Mouse (Mus musculus) induced T-regulatory cell, adult 2 months (primary cell): ENCODE results near the gene Bpifa1.
"Not testable (repeated sequence)": the region's sequence is repeated elsewhere in the genome, so short reads cannot be mapped to it uniquely, and the experiment has no call there.

ENCODE experiments used
- DNase-seq: peaks from one replicate; pipeline ENCODE4 v3.0.0-alpha.2; 2012; ENCODE audit warnings: low read depth

Bpifa1 gene

DNA sequence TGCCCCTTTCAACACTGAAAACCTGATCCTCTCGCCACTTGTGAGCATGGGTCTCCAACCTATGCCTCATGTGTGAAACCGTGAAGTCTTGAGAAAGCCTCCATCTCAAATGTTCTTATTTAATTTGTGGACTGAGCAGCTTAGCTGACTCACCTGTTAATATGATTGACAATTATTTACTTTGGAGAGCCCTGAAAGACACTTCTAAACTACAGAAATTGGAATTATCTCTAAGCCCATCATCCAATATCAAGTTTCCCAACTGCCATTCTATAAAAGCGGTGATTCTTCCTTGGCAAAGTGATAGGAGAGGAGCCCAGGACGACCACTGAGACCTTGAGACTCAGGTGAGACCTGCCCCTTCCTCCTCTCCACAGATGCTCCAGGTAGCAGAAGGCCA, at the start of gene Bpifa1:
Gene Bpifa1 (plus strand): TSS at position 301 of the 400 bp plus-strand sequence.
- no peak for DNase-seq

DNA sequence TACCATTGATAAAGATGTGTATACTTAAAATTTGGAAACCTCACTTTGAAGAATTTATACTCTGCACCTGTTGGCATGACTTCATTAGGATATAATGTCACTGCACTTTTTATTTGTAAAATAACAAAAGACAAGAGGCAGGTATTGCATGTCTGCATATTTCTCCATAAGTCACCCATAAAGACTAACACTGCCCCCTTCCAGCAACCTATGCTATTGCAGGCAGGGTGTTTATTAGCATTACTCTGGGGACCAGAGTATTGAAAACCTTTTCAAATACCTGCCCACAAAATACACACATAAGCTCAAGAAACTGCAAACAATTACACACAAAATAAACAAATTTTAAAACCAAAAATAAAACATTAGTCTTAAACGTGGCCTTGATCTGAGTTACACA, 44.9 kb upstream of the Bpifa1 start:
- DNase-seq = peak; percentile 1

GRCm38 (mm10) chr2:154117381-154117780, 25.3 kb upstream of the Bpifa1 start:
- DNase-seq = no peak

DNA sequence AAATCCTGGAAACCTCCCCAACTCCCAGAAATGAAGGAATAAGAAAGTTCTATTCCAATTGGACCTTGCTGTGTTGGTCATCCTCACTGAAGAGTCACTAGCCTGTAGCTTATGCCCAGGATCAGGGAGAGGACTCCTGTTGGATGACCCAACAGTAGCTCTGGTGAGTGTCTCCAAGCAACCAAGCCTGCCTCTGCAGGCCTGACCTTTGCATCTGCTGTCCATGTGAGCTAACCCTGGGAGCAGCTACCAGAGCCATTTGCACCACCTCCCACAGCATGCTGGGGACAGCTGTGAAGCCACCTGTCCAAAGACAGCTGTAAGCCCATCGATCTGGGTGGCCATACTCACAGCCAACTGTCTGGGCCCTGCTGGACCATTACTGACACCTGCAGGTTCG, 12.6 kb upstream of the Bpifa1 start, which contains the start of gene Bpifa3:
Gene Bpifa3 (plus strand): TSS at position 217 of the 400 bp plus-strand sequence.
- no peak for DNase-seq

GRCm38 (mm10) chr2:154143735-154144134, 1.1 kb downstream of the Bpifa1 start:
- no peak for DNase-seq

- no peak for DNase-seq
Measured at GRCm38 (mm10) chr2:154147496-154147895, 4.8 kb downstream of the Bpifa1 start.

- DNase-seq = peak; percentile 34
Measured at GRCm38 (mm10) chr2:154158433-154158832, 15.8 kb downstream of the Bpifa1 start.

- no peak for DNase-seq
Measured at GRCm38 (mm10) chr2:154162307-154162706, 19.6 kb downstream of the Bpifa1 start, which contains the start of gene Bpifa5. Gene Bpifa5, plus strand, starts transcription at chr2:154162607.

DNA sequence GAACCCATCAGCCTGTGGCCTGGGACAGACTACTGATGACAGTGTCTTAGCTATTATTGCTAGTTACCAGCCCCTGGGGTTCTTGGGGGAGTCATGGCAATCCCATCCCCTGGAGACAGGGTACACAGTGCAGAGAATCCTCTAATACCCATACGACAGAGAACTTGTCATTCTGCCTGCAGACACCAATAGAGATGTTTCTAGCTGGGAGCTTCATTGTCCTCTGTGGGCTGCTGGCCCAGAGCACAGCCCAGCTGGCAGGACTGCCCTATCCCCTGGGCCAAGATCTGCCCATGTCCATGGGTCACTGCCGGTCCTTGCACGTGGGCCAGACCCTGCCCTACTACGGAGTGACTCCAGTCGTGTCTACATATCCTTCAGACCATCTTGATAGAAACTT, 20.6 kb downstream of the Bpifa1 start:
- no peak for DNase-seq

GRCm38 (mm10) chr2:154169172-154169571, 26.5 kb downstream of the Bpifa1 start:
- DNase-seq = no peak

- DNase-seq = no peak
Measured at GRCm38 (mm10) chr2:154171621-154172020, 28.9 kb downstream of the Bpifa1 start.

- DNase-seq = peak; percentile 24
Measured at GRCm38 (mm10) chr2:154173313-154173712, 30.6 kb downstream of the Bpifa1 start.

DNA sequence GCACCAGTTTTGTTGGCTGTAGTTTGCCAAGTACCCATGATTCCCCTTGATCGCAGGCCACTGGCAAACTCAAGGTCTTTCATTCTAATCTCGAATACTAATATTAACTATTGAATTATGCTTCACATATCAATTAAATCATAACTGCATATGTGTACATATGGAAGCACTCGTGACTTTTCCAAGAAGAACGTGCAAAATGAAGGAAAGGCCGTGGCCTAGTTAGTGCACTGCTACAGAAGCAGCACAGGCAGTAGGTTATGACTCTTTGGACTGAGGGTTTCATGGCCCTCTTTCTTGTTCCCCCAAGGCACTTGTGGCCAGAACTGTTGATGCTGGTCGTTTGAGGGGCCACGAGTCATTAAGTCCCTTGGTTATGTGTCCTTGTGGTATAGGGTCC, 39.2 kb downstream of the Bpifa1 start:
- DNase-seq = not testable (repeated sequence)

DNA sequence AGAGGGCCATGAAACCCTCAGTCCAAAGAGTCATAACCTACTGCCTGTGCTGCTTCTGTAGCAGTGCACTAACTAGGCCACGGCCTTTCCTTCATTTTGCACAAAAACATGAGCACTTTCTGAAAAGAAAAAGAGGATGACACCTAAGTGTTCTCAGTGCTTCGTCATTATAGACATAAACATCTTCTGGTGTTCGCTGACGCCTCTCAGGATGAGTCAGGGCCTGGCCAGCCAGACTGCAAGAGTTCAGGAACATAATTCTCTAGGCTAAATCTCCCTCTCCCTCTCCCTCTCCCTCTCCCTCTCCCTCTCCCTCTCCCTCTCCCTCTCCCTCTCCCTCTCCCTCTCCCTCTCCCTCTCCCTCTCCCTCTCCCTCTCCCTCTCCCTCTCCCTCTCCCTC, 40.4 kb downstream of the Bpifa1 start:
- DNase-seq = not testable (repeated sequence)

- no peak for DNase-seq
Measured at GRCm38 (mm10) chr2:154185319-154185718, 42.6 kb downstream of the Bpifa1 start.

DNA sequence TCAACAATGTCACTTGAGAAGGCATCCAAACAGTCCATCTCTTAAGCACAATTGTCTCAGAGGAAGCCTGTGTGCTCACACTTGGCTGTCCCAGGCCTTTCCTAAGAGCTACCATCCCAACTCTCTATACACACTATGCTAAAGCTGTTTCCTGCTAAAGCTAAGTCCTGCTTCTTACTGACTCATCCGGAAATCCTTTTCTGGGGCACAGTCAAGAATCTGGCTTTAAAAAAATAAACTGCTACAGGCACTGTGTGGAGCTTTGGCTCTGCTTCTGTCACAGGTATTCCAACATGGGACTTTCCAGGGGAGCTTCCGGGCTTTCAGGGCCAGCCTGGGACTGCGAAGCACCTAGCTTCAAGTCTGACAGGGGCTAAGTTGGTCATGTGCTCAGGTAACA, 43.1 kb downstream of the Bpifa1 start:
- no peak for DNase-seq

GRCm38 (mm10) chr2:154187468-154187867, 44.8 kb downstream of the Bpifa1 start:
- peak; percentile 6 for DNase-seq

GRCm38 (mm10) chr2:154189877-154190434, 47.3 kb downstream of the Bpifa1 start:
- no peak for DNase-seq

- DNase-seq = no peak
Measured at GRCm38 (mm10) chr2:154190546-154191258, 48.0 kb downstream of the Bpifa1 start, which contains the start of gene Bpifb1. Gene Bpifb1, plus strand, starts transcription at chr2:154190818.

GRCm38 (mm10) chr2:154192141-154192540, 49.5 kb downstream of the Bpifa1 start:
- DNase-seq = no peak

DNA sequence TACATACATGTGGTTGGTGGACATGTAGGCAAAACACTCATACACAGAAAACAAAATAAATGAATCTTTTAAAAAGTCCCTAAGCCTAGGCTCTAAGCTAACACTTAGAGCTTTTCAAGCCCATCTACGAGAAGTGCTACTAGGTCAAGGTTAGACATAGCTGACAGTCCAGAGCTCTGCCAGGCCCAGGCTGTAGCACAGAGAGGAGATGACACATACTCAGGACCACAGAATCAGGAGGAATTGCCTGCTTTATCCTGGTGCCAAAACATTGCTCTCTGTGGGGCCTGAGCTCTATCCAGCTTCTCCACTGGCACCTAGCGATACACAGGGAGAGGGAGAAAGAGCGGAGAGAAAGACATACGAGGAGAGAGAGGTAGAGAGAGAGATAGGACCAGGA, 50.4 kb downstream of the Bpifa1 start:
- DNase-seq = no peak

- DNase-seq = no peak
Measured at GRCm38 (mm10) chr2:154193994-154194504, 51.4 kb downstream of the Bpifa1 start.

- no peak for DNase-seq
Measured at GRCm38 (mm10) chr2:154197036-154197435, 54.4 kb downstream of the Bpifa1 start.
